Mouse (Mus musculus) forebrain, embryonic 12.5 days (tissue): ENCODE measurements around the gene Ech1. TPM values are rescaled to one million over a fixed set of nuclear protein-coding genes. Genes with fewer than 3 reads are reported as not detected.
A peak's percentile ranks its signal among the peaks of the same experiment; 100 is the strongest.

ENCODE experiments used
- ATAC-seq: fragments of 200-750 bp; cut with Nextera tagmentation; 2 replicates; pipeline ENCODE4 v1.8.0; 2017; ENCODE audit warnings: moderate TSS enrichment; ENCODE audit not compliant: low FRiP score
- H3K27ac ChIP-seq: fragments of 300-500 bp; sonication (generic); 2 replicates; pipeline ENCODE4 v1.5.1; 2016; ENCODE audit warnings: mild to moderate bottlenecking
- H3K27me3 ChIP-seq: fragments of 300-500 bp; sonication (generic); 2 replicates; pipeline ENCODE4 v1.6.1; 2016; ENCODE audit warnings: mild to moderate bottlenecking
- H3K36me3 ChIP-seq: fragments of 300-500 bp; sonication (generic); replicated peaks from 2 replicates; pipeline ENCODE4 v1.6.1; 2016; ENCODE audit warnings: mild to moderate bottlenecking
- H3K4me1 ChIP-seq: fragments of 300-500 bp; sonication (generic); 2 replicates; pipeline ENCODE4 v1.6.1; 2016
- H3K4me2 ChIP-seq: fragments of 300-500 bp; sonication (generic); 2 replicates; pipeline ENCODE4 v1.6.1; 2016; ENCODE audit warnings: mild to moderate bottlenecking, moderate library complexity
- H3K4me3 ChIP-seq: fragments of 300-500 bp; sonication (generic); replicated peaks from 2 replicates; pipeline ENCODE4 v1.5.1; 2016; ENCODE audit warnings: mild to moderate bottlenecking
- H3K9ac ChIP-seq: fragments of 300-500 bp; sonication (generic); 2 replicates; pipeline ENCODE4 v1.6.1; 2016; ENCODE audit warnings: mild to moderate bottlenecking
- H3K9me3 ChIP-seq: fragments of 300-500 bp; sonication (generic); 2 replicates; pipeline ENCODE4 v1.6.1; 2016
- WGBS: fragments of 180-500 bp; shearing (Covaris S2); methylation state at CpG from one replicate; pipeline ENCODE4 v1.1.7; 2016; 5-methylcytosine and 5-hydroxymethylcytosine counted together
- polyA plus RNA-seq: library from polyadenylated mRNA; unstranded; fragments of >200 nt; fragmentation: Nextera tagmentation; extraction: Ambion mirVana; gene quantifications from 2 replicates; pipeline ENCODE4 v1.2.1, GENCODE M21; 2016

Gene Ech1
- polyA plus RNA-seq, 1 experiment from 2014 or later, result 63.9 TPM

GRCm38 (mm10) chr7:28822993-28823903, 1.8 kb upstream of the Ech1 start:
- Histone ChIP-seq H3K9me3 (no peaks in the 10 kb centered on the region), H3K4me1 (peaks cover 39% of the 10 kb centered on the region), H3K27ac (peak overlapping the region; percentile 50; the same call in 1 of the 2 replicates), H3K4me2 (no peak overlapping the region), H3K27me3 (no peaks in the 10 kb centered on the region), H3K36me3 (peaks cover 48% of the 10 kb centered on the region), H3K4me3 (no peak overlapping the region), H3K9ac (no peak overlapping the region)
- no peak for ATAC-seq
- WGBS, result 63% methylated on average over 10 of the region's 10 CpGs

GRCm38 (mm10) chr7:28823932-28824331, 1.1 kb upstream of the Ech1 start:
- H3K4me2 ChIP-seq, result no peak overlapping the region
- H3K9me3 ChIP-seq, result no peaks in the 10 kb centered on the region
- no peak overlapping the region for H3K4me3 ChIP-seq
- no peaks in the 10 kb centered on the region for H3K27me3 ChIP-seq
- 0 out of 2 replicates have a peak overlapping the region, but pooled peaks have one; percentile 50 for H3K27ac ChIP-seq
- WGBS, result 70% methylated on average over 2 of the region's 2 CpGs
- H3K4me1 ChIP-seq, result peaks cover 32% of the 10 kb centered on the region
- H3K9ac ChIP-seq, result no peak overlapping the region
- ATAC-seq, result no peak
- H3K36me3 ChIP-seq, result peaks cover 41% of the 10 kb centered on the region

GRCm38 (mm10) chr7:28825686-28826401, 827 bp downstream of the Ech1 start:
- Histone ChIP-seq H3K27ac (peak overlapping the region; percentile 83; the same call in 1 of the 2 replicates), H3K9ac (peak overlapping the region; percentile 54), H3K9me3 (no peaks in the 10 kb centered on the region), H3K27me3 (no peaks in the 10 kb centered on the region), H3K4me1 (peaks cover 16% of the 10 kb centered on the region), H3K4me2 (peak overlapping the region; percentile 57), H3K36me3 (peaks cover 35% of the 10 kb centered on the region), H3K4me3 (peak overlapping the region; percentile 47)
- ATAC-seq, result no peak
- 66% methylated on average over 11 of the region's 11 CpGs for WGBS

- Histone ChIP-seq H3K36me3 (peaks cover 35% of the 10 kb centered on the region), H3K4me2 (no peak overlapping the region), H3K9me3 (no peaks in the 10 kb centered on the region), H3K27ac (no peak overlapping the region), H3K9ac (0 out of 2 replicates have a peak overlapping the region, but pooled peaks have one; percentile 54), H3K4me1 (peaks cover 12% of the 10 kb centered on the region), H3K4me3 (no peak overlapping the region), H3K27me3 (no peaks in the 10 kb centered on the region)
- WGBS, result 90% methylated on average over 7 of the region's 7 CpGs
- ATAC-seq, result no peak
Measured at GRCm38 (mm10) chr7:28826402-28826772, 1.4 kb downstream of the Ech1 start.

GRCm38 (mm10) chr7:28827338-28827737, 2.3 kb downstream of the Ech1 start:
- Histone ChIP-seq H3K27me3 (no peaks in the 10 kb centered on the region), H3K27ac (no peak overlapping the region), H3K36me3 (peaks cover 36% of the 10 kb centered on the region), H3K4me3 (no peak overlapping the region), H3K4me1 (peaks cover 12% of the 10 kb centered on the region), H3K4me2 (no peak overlapping the region), H3K9ac (no peak overlapping the region), H3K9me3 (no peaks in the 10 kb centered on the region)
- no peak for ATAC-seq
- WGBS, result 63% methylated on average over 3 of the region's 3 CpGs

- no peak overlapping the region for H3K4me2 ChIP-seq
- no peaks in the 10 kb centered on the region for H3K9me3 ChIP-seq
- H3K4me3 ChIP-seq, result no peak overlapping the region
- no peak overlapping the region for H3K9ac ChIP-seq
- H3K27me3 ChIP-seq, result no peaks in the 10 kb centered on the region
- peaks cover 26% of the 10 kb centered on the region for H3K36me3 ChIP-seq
- peaks cover 8% of the 10 kb centered on the region for H3K4me1 ChIP-seq
- ATAC-seq, result no peak
- WGBS, result 95% methylated on average over 8 of the region's 8 CpGs
- H3K27ac ChIP-seq, result no peak overlapping the region
Measured at GRCm38 (mm10) chr7:28829821-28830220, 4.8 kb downstream of the Ech1 start.

- Histone ChIP-seq H3K4me1 (peaks cover 2% of the 10 kb centered on the region; the same call in 1 of the 2 replicates), H3K9me3 (no peaks in the 10 kb centered on the region), H3K4me2 (no peak overlapping the region), H3K27ac (no peak overlapping the region), H3K36me3 (peaks cover 26% of the 10 kb centered on the region), H3K9ac (no peak overlapping the region), H3K4me3 (no peak overlapping the region), H3K27me3 (no peaks in the 10 kb centered on the region)
- WGBS, result 96% methylated on average over 5 of the region's 5 CpGs
- ATAC-seq, result no peak
Measured at GRCm38 (mm10) chr7:28830981-28831380, 6.0 kb downstream of the Ech1 start.

- ATAC-seq, result no peak
- Histone ChIP-seq H3K4me2 (no peak overlapping the region), H3K4me3 (no peak overlapping the region), H3K9ac (no peak overlapping the region), H3K4me1 (no peaks in the 10 kb centered on the region), H3K9me3 (no peaks in the 10 kb centered on the region), H3K27ac (no peak overlapping the region), H3K27me3 (no peaks in the 10 kb centered on the region), H3K36me3 (peaks cover 26% of the 10 kb centered on the region)
- WGBS, result 94% methylated on average over 17 of the region's 17 CpGs
Measured at GRCm38 (mm10) chr7:28831411-28832125, 6.6 kb downstream of the Ech1 start.

GRCm38 (mm10) chr7:28832137-28832536, 7.1 kb downstream of the Ech1 start:
- 83% methylated on average over 6 of the region's 6 CpGs for WGBS

GRCm38 (mm10) chr7:28833723-28834347, 8.8 kb downstream of the Ech1 start, which contains the start of gene Lgals4:
TSS of gene Lgals4 (plus strand) at chr7:28833854.
- Histone ChIP-seq H3K27ac (no peak within 1 kb of the TSS), H3K4me3 (no peak within 1 kb of the TSS), H3K4me2 (no peak within 1 kb of the TSS), H3K9ac (no peak within 1 kb of the TSS), H3K9me3 (no peaks in the 10 kb centered on the region), H3K36me3 (peaks cover 26% of the 10 kb centered on the region), H3K4me1 (no peaks in the 10 kb centered on the region), H3K27me3 (no peaks in the 10 kb centered on the region)
- WGBS, result 85% methylated on average over 6 of the region's 6 CpGs
- no peak for ATAC-seq

More at GRCm38 (mm10) chr7:28832137-28832536, 7.1 kb downstream of the Ech1 start:
- H3K27ac ChIP-seq, result no peak overlapping the region
- no peaks in the 10 kb centered on the region for H3K27me3 ChIP-seq
- ATAC-seq, result no peak
- H3K36me3 ChIP-seq, result peaks cover 26% of the 10 kb centered on the region
- H3K9ac ChIP-seq, result no peak overlapping the region
- no peaks in the 10 kb centered on the region for H3K4me1 ChIP-seq
- H3K4me3 ChIP-seq, result no peak overlapping the region
- no peak overlapping the region for H3K4me2 ChIP-seq
- H3K9me3 ChIP-seq, result no peaks in the 10 kb centered on the region

GRCm38 (mm10) chr7:28836936-28837335, 11.9 kb downstream of the Ech1 start:
- no peak overlapping the region for H3K27ac ChIP-seq
- H3K36me3 ChIP-seq, result peaks cover 2% of the 10 kb centered on the region; the same call in 1 of the 2 replicates
- H3K4me1 ChIP-seq, result no peaks in the 10 kb centered on the region
- H3K27me3 ChIP-seq, result no peaks in the 10 kb centered on the region
- 84% methylated on average over 5 of the region's 5 CpGs for WGBS
- H3K4me2 ChIP-seq, result no peak overlapping the region
- H3K9me3 ChIP-seq, result no peaks in the 10 kb centered on the region
- no peak for ATAC-seq
- no peak overlapping the region for H3K4me3 ChIP-seq
- no peak overlapping the region for H3K9ac ChIP-seq
